Mouse (Mus musculus) testis, adult 2 months (tissue): ENCODE data around the gene Hbb-bt. TPM values are rescaled to one million over a fixed set of nuclear protein-coding genes. Genes with fewer than 3 reads are reported as not detected.
"Not testable (repeated sequence)": the region's sequence is repeated elsewhere in the genome, so short reads cannot be mapped to it uniquely, and the experiment has no call there.

Experiments
- H3K27ac ChIP-seq: fragments of 200-500 bp; 2 replicates; pipeline ENCODE4 v1.5.1; 2012; ENCODE audit warnings: low read depth, low read length; ENCODE audit not compliant: control insufficient read depth, insufficient read depth
- H3K27me3 ChIP-seq: fragments of 200-500 bp; 2 replicates; pipeline ENCODE4 v1.6.1; 2012; ENCODE audit warnings: mild to moderate bottlenecking, low read length, moderate library complexity; ENCODE audit not compliant: control insufficient read depth, insufficient read depth
- H3K36me3 ChIP-seq: fragments of 200-500 bp; 2 replicates; pipeline ENCODE4 v1.6.1; 2012; ENCODE audit warnings: mild to moderate bottlenecking, low read length; ENCODE audit not compliant: control insufficient read depth, insufficient read depth
- H3K4me1 ChIP-seq: fragments of 200-500 bp; 2 replicates; pipeline ENCODE4 v1.6.1; 2012; ENCODE audit warnings: low read length; ENCODE audit not compliant: control insufficient read depth, insufficient read depth
- H3K4me3 ChIP-seq: fragments of 200-500 bp; 2 replicates; pipeline ENCODE4 v1.5.1; 2012; ENCODE audit warnings: low read depth, mild to moderate bottlenecking, low read length, moderate library complexity, mixed read lengths; ENCODE audit not compliant: control insufficient read depth
- CTCF ChIP-seq: fragments of 200-500 bp; IDR thresholded peaks from 2 replicates; pipeline ENCODE4 v1.5.1; 2012; ENCODE audit warnings: low read depth, mild to moderate bottlenecking, inconsistent platforms, low read length, moderate library complexity; ENCODE audit not compliant: control insufficient read depth, insufficient read depth, insufficient replicate concordance
- POLR2A ChIP-seq: fragments of 200-500 bp; IDR thresholded peaks from 2 replicates; pipeline ENCODE4 v1.6.1; 2012; ENCODE audit warnings: low read depth, mild to moderate bottlenecking, inconsistent platforms, low read length, moderate library complexity; ENCODE audit not compliant: control insufficient read depth
- polyA plus RNA-seq: library from polyadenylated mRNA; depleted of rRNA; stranded (reverse); fragments of >200 nt; gene quantifications from 2 replicates; pipeline ENCODE4 v1.2.3, GENCODE M21; 2012

Hbb-bt gene
- polyA plus RNA-seq, 1 experiment = 8.1 TPM

DNA sequence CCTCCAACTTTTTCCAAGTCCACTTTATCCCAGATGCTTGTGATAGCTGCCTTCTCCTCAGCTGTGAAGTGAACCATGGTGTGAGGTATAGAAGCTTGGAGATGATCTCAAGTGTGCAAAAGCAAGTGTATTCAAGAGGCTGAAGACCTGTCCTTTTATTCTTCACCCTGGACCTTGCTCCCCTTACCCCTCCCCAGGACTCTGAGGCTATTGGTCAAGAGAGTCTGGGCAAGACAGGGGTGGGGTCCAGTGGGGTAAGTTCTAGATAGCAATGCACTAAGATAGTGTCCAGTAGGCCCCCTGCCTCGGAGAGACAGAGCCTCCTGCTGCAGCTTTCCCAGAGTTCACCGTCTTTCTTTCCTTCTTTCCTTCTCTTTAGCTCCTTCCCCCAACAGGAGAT, 29.2 kb upstream of the Hbb-bt start, which contains the start of gene Hbb-bh1:
TSS of gene Hbb-bh1 (minus strand) at position 131 of the 400 bp plus-strand sequence.
- no peaks in the 10 kb centered on the region for H3K4me1 ChIP-seq
- H3K4me3 ChIP-seq = no peak within 1 kb of the TSS
- no peak within 1 kb of the TSS for H3K27ac ChIP-seq
- TF ChIP-seq POLR2A = no peak
- TF ChIP-seq CTCF = no peak
- no peaks in the 10 kb centered on the region for H3K27me3 ChIP-seq
- H3K36me3 ChIP-seq = no peaks in the 10 kb centered on the region

DNA sequence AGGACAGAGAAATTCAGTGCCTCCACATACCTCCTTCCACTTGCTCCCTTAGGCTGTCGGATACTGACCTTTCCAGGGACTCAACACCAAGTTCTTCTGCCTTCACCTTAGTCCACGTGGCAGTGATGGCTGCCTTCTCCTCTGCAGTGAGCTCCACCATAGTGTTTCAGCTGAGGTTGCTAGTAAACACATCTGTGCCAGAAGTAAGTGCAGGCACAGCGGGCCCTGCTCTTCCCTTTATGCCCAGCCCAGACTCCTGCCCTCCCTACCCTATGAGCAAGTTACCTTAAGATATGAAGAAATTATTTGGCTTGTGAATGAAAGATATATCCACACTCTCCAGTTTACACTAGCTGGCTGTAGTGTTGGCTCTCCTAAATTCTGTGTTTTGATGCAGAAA, 26.5 kb upstream of the Hbb-bt start, which contains the start of gene Hbb-bh2:
TSS of gene Hbb-bh2 (minus strand) at position 253 of the 400 bp plus-strand sequence.
- Histone ChIP-seq H3K36me3 (no peaks in the 10 kb centered on the region), H3K27me3 (no peaks in the 10 kb centered on the region)

DNA sequence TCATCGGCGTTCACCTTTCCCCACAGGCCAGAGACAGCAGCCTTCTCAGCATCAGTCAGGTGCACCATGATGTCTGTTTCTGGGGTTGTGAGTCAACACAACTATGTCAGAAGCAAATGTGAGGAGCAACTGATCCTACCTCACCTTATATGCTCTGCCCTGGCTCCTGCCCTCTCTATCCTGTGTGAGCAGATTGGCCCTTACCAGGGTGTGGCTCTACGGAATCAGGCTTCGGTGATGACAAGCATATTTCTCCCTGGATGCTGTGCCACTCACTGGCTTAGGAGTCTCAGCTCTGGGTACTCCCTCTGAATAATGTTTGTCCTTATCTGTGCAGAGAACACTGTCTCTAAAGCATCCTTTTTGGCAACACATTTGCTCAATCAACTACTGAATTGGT, 14.0 kb upstream of the Hbb-bt start, which contains the start of gene Hbb-bs:
TSS of gene Hbb-bs (minus strand) at position 289 of the 400 bp plus-strand sequence.
- no peak for TF ChIP-seq POLR2A
- TF ChIP-seq CTCF = no peak
- H3K27me3 ChIP-seq = no peaks in the 10 kb centered on the region
- no peak within 1 kb of the TSS for H3K4me3 ChIP-seq
- H3K36me3 ChIP-seq = no peaks in the 10 kb centered on the region
- H3K27ac ChIP-seq = no peak within 1 kb of the TSS
- no peaks in the 10 kb centered on the region for H3K4me1 ChIP-seq

More for the DNA sequence above, 26.5 kb upstream of the Hbb-bt start, which contains the start of gene Hbb-bh2:
- H3K4me3 ChIP-seq = no peak within 1 kb of the TSS
- TF ChIP-seq POLR2A = no peak
- TF ChIP-seq CTCF = no peak
- no peaks in the 10 kb centered on the region for H3K4me1 ChIP-seq
- H3K27ac ChIP-seq = no peak within 1 kb of the TSS

DNA sequence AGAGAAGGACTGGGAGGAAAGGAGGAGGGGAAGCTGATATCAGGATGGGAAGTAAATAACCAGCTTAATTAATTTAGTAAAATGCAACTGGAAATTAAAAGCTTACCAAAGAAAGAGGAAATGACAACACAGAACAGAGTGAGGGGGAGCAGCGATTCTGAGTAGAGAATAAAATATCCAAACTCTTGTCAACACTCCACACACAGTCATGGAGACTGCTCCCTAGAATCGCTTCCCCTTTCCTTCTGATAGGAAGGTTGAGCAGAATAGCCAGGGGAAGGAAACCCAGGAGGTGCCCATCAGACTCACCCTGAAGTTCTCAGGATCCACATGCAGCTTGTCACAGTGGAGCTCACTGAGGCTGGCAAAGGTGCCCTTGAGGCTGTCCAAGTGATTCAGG, 13.3 kb upstream of the Hbb-bt start:
- H3K27me3 ChIP-seq, H3K27ac ChIP-seq, H3K36me3 ChIP-seq, H3K4me3 ChIP-seq, H3K4me1 ChIP-seq: not testable (repeated sequence)

DNA sequence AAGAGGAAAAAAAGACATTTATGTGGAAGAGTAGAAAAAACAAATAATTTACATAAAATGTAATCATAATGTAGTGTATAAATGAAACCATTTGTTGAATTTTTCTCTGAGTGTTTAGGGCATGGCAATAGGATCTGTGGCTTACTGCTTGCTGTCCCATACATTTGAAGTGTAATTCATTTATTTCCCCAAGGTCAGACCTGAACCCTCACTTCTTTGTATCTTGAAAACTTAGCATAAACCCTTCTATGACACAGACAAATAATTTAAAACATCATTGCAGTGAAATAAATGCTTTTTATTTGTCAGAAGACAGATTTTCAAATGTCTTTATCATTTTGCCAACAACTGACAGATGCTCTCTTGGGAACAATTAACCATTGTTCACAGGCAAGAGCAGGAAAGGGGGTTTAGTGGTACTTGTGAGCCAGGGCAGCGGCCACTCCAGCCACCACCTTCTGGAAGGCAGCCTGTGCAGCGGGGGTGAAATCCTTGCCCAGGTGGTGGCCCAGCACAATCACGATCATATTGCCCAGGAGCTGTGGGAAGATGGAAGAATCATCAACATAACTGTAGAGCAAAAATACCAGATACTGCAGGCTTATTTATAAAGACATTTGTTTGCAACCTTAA, 12.6 kb upstream of the Hbb-bt start:
- TF ChIP-seq CTCF (no peak), POLR2A (no peak)
- H3K27me3 ChIP-seq = no peaks in the 10 kb centered on the region
- no peaks in the 10 kb centered on the region for H3K36me3 ChIP-seq
- no peaks in the 10 kb centered on the region for H3K4me1 ChIP-seq
- no peak overlapping the region for H3K27ac ChIP-seq
- H3K4me3 ChIP-seq = no peak overlapping the region

DNA sequence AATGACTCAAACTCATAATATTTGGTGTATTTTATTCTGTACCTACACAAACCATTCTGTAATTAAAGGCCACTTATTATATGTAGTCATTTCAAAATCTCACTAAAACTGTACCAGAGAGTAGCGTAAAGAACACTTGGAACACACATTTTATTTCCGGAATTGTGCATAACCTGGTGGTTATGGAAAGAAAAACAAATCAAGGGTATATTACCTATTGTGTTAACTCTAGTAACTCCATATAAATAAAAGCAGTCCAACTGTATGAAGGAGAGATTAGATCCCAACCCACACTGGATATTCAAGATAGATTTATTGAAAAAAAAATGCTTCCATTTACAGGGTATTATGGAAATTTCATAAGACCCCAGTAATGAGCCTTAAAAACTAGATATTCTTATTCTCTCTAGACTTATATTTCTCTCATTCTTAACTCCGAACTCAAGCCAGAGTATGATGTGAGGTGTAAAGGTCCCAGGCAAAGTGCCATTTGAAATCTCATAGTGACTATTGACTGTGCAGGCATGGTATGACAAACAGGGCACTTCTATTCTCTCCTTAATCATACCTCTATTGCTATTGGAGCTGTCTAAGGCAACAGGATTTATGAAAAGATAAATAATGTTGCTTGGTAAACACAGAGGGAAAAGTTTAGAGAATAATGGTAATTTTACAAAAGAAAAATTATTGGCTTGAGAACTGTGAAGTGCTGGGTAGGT, 11.9 kb upstream of the Hbb-bt start:
- Histone ChIP-seq H3K27me3 (no peaks in the 10 kb centered on the region), H3K4me3 (no peak overlapping the region), H3K36me3 (no peaks in the 10 kb centered on the region), H3K27ac (no peak overlapping the region), H3K4me1 (no peaks in the 10 kb centered on the region)
- no peak for TF ChIP-seq CTCF
- TF ChIP-seq POLR2A = no peak

DNA sequence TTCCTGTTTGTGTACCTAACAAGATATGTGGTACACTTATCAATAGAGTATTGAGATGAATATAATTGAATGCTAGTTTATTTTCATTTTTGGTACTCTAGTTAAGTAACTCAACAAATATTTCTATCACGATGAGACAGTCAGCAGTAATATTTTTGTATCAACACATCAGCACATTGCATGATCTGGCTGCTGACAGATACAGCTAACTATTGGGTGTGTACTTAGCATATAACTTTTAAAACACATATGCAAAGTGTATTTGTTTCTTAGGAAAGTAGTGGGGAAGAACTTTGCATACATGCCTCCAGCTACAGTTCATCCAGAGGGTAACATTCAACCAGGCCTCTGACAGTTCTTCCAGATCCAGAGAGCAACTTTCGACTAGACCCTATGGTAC, 10.8 kb upstream of the Hbb-bt start:
- H3K4me1 ChIP-seq = no peaks in the 10 kb centered on the region
- no peaks in the 10 kb centered on the region for H3K36me3 ChIP-seq
- H3K27me3 ChIP-seq = no peaks in the 10 kb centered on the region
- no peak overlapping the region for H3K27ac ChIP-seq
- TF ChIP-seq POLR2A (no peak), CTCF (no peak)
- no peak overlapping the region for H3K4me3 ChIP-seq

DNA sequence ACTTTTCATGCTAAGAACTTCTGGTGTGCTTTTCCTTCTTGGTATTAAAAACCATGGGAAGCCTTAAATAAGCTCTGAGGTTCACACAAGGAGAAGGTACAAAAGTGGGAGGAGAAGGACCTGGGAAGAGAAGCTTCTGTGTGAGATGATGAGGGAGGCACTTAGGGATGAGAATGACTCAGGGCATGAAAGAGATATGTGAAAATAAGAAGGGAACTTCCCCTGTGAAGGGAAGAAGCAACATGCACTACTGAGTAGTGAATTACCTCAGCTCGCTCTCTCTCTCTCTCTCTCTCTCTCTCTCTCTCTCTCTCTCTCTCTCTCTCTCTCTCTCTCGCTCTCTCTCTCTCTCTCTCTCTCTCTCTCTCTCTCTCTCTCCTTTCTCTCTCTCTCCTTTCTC, 1.3 kb upstream of the Hbb-bt start:
- not testable (repeated sequence) for H3K4me3 ChIP-seq, H3K27me3 ChIP-seq, H3K27ac ChIP-seq, H3K36me3 ChIP-seq, H3K4me1 ChIP-seq

DNA sequence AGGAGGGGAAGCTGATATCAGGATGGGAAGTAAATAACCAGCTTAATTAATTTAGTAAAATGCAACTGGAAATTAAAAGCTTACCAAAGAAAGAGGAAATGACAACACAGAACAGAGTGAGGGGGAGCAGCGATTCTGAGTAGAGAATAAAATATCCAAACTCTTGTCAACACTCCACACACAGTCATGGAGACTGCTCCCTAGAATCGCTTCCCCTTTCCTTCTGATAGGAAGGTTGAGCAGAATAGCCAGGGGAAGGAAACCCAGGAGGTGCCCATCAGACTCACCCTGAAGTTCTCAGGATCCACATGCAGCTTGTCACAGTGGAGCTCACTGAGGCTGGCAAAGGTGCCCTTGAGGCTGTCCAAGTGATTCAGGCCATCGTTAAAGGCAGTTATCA, 644 bp downstream of the Hbb-bt start:
- not testable (repeated sequence) for H3K4me3 ChIP-seq, H3K36me3 ChIP-seq, H3K27me3 ChIP-seq, H3K27ac ChIP-seq, H3K4me1 ChIP-seq
